Mouse (Mus musculus): ENCODE results near the gene Tctn1.

- TF ChIP-seq CTCF (IDR thresholded peaks at IDR 0.05; ENCODE audit: low read depth) (no peak), EP300 (IDR thresholded peaks at IDR 0.05; ENCODE audit: low read depth) (no peak)
These were observed 32.8 kb downstream of the Tctn1 start for GRCm38 (mm10) chr5:122231431-122231830.
